Mouse (Mus musculus) urinary bladder, postnatal 36 days (tissue): ENCODE measurements around the gene Egfl8.

Experiments
- DNase-seq, 2 experiments: peaks; one replicate each; pipeline ENCODE4 v3.0.0; 2022; ENCODE audit warnings: low spot score in 2 of 2, mixed read lengths in 1 of 2

Gene Egfl8

DNA sequence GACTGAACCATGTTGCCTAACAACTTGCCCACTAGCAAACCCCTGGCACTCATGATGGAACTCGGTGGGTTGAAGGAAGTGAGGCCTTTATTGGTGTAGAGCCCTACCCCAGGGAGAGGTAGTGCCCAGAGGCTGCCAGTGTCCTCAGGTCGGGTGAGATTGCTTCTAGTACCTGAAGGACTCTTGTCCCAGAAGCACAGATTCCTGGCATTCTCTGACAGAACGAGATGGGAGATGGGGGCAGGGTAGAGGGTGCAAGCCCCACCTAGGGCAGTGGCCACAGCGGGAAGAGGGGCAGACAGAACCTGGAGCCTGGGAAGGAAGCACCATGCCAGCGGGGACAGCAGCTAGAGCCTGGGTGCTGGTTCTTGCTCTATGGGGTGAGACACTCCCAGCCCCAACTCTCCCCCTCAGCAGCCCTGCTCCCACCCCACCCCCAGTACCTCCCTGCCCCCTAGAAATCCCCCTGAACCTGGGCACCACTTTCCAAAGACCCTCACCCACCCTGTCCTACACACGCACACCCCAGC lies 18.1 kb downstream of the Egfl8 start, which contains the start of gene Ager:
TSS of gene Ager (plus strand) at position 297 of the 530 bp plus-strand sequence.
- no peak for DNase-seq

DNA sequence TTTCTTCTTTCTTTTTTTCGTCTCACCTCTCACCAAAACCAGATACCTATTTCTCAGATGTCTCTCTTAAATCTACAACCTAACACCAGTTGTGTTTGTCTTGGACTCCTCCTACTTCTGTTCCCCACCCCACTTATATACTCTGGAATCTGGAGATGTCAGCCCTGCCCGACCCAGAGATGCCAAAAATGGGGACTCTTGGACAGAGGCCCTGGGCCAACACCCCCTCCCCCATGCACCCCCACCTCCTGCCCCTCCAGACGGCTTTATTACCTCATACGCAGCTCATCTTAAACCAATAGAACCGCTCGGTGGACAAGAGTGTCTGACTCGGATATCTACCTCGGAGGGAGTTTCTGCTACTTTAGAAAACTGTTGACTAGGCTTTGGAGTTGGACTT lies 19.7 kb downstream of the Egfl8 start:
- no peak for DNase-seq

DNA sequence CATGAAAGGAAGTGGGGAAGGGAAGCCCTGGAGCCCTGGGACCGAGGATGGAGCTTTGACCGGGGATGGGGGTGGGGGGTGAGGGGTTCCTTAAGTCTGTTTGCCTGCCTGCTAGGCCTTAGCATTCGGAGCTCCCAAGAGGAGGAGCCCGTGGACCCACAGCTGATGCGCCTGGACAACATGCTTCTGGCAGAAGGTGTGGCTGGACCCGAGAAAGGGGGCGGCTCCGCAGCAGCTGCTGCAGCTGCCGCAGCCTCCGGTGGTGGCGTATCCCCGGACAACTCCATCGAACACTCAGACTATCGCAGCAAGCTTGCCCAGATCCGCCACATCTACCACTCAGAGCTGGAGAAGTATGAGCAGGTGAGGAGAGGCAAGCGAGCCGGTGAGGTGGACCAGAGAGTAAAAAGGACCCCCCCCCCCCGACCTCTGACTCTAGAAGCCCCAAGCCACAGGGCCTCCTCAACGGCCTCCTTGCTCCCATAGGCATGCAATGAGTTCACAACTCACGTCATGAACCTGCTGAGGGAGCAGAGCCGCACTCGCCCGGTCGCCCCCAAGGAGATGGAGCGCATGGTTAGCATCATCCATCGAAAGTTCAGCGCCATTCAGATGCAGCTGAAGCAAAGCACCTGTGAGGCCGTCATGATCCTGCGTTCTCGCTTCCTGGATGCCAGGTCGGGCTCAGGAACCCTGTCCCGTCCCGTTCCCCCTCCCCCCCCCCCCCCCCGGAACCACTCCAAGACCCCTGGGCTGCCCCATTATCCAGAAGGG lies 21.8 kb downstream of the Egfl8 start:
- no peak for DNase-seq

DNA sequence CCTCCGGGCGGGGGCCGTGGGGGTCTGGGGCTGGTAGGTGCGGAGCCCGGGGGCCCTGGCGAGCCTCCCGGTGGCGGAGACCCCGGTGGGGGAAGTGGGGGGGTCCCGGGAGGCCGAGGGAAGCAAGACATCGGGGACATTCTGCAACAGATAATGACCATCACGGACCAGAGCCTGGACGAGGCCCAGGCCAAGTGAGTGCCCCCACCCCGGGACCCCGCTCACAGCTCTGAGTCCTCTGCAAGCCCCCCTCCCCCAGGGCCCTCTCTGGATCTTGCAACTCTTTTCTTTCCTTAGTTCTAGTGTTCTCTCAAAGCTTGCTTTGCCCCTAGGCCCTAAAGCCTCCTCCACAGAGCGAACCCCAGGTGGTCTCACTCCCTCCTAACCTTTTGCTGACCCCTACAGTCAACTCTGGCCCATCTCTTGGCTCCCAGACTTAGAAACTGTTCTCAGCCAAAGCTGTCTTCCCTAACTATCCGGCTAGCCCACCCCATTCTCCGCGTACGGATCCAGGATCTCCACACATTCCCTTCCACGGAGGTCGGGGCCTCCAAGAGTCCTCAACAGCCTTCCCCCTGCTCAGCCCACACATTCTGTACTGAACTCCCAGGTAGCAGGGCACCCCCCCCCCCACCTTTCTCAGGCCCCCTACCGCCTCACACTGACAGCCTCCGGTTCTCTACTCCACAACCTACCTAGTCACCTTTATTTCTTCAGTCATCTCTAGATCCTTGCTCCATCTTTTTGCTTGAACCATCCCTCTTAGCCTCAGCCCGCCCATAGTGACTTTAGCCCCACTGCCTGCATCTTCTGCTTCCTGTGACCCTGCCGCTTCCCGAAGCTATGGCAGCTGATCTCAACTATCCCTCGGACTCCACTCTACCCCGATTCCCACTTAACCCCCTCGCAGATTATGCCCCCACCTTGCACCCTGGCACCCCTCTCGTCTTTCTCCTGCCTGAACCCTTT lies 22.9 kb downstream of the Egfl8 start:
- DNase-seq, result no peak

DNA sequence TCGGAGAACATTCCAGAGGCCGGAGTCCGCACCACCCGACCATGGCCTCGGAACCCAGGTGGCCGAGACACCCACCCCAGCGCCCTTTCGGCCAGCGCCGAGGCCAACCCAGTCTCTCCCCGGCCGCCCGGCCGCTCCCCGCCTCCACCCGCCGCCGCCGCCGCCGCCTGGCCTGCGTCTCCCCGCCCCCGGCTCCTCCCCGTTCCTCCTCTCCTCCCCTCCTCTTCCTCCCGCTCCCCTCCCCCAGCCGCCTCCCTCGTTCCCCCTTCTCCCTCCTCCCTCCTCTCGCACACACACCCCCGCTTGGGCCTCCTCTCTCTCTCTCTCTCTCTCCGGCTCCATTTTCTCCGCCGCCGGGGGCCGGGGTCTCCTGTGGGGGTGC lies 23.8 kb downstream of the Egfl8 start:
- DNase-seq, result peak; percentile 74 to 89

DNA sequence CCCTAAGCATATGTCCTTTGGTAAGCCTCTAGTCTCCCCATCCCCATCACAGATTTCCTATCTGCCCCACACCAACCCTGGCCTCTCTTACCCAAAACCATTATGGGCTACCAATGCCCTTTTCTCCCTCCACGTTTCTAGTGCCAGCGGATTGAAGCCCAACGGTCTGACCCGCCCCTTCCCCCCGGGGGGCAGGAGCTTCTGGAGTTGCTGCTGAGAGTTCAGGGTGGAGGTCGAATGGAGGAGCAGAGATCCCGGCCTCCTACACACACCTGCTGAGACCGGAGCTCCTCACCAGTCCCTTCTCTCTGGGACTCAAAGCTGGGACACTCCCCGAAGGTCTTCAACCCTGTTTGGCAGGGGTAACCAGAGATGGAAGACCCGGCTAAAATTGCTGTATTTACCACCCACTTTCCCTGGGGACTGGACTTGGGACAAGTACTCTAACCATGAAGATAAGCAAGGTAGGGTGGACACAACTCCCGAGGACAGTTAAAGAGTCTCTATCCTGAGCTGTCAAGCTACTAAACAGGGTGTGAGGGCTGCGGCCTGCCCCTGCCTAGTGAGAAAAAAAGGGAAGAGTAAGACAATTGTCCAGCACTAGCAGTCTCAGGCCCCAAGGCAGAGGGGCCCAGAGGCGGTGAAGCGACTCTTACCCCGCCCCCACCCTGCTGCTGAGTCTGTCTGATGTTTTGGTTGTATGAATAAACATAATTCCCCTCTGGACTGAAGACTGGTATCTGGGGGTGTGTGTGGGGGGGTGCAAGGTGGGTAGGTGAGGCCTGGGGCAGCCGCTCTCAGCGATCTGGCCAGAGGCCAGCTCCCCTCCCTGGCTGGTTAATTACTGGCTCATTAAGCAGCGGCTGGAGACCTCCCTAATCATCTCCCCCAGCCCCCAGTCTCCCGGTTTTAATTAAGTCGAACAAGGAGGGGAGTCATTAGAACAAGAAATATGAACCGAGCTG lies 24.5 kb downstream of the Egfl8 start, which contains the start of gene Pbx2:
TSS of gene Pbx2 (plus strand) at position 238 of the 965 bp plus-strand sequence.
- DNase-seq, result no peak

DNA sequence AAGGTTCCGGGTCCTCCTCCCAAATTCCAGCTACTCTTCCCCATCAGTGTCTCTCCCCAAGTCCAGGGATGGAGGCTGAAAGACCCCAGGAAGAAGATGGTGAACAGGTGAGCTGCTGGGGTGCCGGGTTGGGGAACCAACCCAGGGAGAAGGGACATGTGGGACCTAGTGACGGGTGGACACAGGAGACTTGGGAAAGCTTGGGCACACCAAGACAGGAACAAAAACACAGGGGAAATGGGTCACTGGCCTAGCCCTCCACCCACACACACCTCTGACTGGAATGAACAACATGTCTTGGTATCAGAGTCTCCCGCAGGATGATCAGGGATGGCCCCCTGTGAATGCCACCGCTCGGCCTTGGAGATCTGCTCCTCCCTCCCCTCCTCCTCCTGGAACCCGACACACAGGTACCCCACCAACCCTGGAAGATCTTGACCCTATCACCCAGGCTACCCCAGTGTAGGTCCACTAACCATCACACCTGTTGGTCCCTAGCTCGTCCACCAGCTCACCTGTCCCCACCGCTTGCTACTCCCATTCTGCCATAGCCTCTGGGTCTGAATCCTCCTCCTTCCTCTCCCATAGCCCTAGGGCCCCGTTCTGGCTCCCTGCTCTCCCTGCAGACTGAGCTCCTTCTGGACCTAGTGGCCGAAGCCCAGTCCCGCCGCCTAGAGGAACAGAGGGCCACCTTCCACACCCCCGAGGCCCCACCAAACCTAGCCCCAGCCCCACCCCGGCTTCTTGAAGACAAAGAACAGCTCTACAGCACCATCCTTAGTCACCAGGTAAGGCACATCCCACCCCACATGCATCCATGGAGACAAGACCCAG lies 25.4 kb downstream of the Egfl8 start:
- DNase-seq, result no peak

DNA sequence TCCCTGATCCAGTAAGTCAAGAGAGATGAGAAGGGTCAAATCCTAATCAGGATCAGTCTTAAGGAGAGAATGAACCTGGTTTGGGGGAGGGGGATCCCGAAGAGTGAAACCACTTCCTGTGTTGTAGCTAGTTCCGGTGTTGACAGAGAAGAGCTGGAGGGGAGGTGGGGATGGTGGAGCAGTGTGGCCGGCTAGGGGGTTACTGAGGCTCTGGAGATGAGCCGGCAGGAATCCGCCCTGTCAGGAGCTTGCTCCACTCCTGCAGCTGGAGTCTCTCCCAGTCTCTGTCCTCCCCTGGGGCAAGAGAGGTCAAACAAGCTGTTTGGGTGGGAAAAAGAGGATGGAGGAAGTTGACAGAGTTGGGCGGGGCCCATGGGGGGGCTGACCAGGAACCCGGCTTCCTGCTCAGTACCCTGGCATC lies 26.1 kb downstream of the Egfl8 start, which contains the start of gene Gpsm3:
TSS of gene Gpsm3 (plus strand) at position 126 of the 421 bp plus-strand sequence.
- peak in 1 of 2 experiments; percentile 67 for DNase-seq

DNA sequence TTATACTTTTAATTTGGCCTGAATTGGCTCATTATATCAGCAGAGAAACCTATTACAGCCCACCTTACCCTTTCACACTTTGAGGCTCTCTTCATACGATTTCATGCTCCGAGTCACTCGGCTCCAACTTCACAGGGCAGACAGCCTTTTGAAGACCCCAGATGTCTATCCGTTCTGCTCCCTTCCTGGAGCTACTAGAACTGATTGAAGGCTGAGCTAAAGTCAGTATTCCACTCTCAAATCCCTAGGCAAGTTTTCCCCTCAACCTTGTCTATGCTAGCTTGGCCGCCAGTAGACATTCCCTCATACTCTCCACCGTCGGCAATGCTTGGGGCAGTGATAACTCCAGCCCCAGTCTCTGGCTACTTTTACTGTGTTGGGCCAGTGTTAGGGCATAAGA lies 26.6 kb downstream of the Egfl8 start:
- no peak for DNase-seq

DNA sequence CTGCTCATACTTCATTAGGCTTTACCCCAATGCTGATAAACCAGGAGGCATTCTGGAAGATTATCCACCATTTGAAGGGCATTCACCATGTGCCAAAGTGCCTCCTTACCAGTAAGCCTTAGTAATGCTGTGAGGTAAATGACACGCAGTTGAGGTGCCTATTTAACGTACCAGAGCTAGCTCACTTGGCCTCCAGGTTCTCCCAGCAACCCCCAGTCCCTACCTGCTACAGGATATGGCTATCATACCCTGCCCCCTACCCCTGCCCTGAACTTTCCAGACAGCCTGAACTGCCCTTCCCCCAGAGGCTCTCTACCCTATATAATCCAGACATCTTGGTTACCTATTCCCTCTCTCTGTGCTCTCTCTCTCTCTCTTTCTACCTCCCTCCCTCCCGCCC lies 27.0 kb downstream of the Egfl8 start:
- no peak for DNase-seq

DNA sequence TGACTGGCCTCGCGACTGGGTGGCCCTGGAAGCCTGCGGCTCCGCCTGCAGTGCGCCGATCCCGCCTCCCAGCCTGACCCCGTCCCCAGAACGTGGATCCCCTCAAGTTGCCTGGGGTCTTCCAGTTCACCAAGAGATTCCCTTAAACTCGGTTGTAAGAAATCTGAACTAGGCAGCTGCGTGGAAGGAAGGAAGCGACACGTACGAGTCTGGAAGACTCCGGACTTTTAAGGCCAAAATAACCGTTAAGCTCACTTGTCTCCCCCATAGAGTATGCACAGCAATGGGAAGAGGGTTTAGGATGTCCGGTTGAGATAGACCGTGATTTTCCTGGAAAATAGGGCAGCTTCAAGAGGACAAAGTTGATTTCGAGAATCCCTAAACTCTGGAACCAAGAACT lies 28.0 kb downstream of the Egfl8 start:
- no peak for DNase-seq

DNA sequence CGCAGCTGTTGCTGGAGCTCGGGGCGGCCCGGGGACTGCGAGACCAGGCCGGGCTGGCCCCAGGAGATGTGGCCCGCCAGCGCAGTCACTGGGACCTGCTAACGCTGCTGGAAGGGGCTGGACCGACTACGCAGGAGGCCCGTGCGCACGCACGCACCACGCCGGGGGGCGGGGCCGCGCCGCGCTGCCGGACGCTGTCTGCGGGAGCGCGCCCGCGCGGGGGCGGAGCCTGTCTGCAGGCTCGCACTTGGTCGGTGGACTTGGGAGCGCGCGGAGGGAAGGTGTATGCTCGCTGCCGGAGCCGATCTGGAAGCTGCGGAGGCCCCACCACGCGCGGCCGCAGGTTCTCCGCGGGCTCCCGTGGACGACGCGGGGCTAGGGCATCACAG lies 28.4 kb downstream of the Egfl8 start:
- DNase-seq, result peak; percentile 95 to 99

DNA sequence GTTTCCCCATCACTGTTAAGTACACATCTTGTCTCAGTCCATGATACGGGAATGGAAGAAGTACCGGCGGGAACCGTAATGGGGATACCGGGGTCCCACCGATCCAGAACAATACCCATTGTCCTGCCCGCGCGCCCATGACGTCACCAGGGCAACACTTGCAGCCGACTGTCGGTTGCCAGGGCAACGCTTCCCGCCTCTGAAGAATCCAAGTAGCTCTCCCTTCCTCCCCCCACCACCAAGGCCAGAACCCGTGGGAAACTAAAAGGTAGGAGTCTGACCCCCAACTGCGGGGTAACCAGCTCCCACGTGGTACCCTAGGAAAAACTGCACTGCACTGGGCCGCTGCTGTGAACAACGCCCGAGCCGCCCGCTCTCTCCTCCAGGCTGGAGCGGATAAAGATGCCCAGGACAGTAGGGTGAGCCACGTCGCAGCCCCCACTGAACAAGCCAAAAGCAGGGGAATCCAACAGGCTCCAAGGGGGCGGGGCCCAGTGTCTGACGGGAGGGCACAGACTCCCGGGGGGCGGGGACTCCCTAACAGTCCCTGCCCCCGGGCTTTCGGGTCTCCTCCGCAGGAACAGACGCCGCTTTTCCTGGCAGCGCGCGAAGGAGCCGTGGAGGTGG lies 28.9 kb downstream of the Egfl8 start:
- peak in 1 of 2 experiments; percentile 72 for DNase-seq

DNA sequence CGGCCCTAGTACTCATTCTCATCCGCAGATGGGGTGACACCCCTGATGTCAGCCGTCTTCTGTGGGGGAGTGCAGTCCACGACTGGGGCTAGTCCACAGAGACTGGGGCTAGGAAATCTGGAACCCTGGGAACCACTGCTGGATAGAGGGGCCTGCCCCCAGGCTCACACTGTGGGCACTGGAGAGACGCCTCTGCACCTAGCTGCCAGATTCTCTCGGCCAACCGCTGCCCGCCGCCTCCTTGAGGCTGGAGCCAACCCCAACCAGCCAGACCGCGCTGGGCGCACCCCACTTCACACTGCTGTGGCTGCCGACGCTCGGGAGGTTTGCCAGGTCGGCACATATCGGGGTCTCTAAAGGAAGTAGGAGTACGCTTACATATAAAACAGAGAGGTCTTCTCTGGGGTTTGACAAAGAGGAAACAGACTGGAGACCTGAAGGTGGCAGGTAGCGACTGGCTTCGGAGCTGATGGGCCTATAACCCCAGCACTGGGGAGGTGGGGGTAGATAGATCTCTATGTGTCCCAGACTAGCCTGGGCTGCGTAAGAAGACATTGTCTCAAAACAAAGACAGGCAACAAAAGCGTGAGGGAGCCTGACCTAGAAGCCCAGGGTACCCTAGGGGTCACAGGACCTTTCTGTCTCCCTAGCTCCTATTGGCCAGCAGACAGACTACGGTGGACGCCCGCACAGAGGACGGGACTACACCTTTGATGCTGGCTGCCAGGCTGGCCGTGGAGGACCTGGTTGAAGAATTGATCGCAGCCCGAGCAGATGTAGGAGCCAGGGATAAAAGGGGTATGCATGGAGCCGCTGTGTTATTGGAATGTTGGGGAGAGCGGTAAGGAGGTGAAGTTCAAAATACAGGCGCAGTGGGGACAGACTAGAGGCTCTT lies 29.6 kb downstream of the Egfl8 start:
- DNase-seq, result no peak

DNA sequence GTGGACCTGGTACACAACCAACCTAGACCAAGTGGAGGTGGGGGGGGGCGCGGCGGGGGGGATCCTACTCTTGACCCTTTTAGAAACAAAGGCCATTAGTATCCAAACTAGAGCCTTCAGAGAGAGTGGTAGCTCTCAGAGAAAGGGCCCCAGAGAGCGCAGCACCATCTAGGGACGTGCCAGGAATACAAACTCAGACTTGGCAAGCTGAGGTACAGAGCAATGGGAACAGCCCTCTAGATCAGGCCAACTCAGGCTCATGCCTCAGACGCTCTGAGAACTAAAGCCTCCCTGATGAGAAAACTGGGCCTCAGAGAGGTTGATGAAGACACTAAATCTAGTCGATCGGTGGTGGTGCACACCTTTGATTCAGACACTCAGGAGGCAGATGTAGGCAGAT lies 30.6 kb downstream of the Egfl8 start:
- DNase-seq, result no peak

DNA sequence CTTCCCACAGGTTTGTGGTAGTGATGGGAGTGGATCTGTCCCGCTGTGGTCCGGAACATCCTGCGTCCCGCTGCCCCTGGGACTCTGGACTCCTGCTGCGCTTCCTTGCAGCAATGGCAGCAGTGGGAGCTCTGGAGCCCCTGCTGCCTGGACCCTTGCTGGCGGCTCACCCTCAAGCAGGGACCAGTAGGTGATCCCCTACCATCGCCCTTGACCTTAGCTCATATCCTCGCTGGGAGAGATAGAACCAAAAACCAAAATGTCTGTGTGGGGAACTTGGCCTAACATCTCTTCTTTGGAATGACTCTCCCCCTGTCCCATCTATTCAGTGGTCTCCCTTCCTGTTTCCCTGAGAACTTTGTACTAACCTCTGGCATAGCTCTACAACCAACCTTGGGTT lies 32.0 kb downstream of the Egfl8 start:
- no peak for DNase-seq

DNA sequence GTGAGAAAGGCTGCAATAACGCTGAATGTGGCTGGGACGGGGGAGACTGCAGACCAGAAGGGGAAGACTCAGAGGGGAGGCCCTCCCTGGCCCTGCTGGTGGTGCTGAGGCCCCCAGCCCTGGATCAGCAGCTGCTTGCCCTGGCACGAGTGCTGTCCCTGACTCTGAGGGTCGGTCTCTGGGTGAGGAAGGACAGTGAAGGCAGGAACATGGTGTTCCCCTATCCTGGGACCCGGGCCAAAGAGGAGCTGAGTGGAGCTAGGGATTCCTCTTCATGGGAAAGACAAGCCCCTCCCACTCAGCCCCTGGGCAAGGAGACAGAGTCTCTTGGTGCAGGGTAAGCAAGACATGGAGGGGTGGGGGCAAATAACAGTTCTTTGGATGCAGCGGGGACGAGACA lies 32.4 kb downstream of the Egfl8 start:
- DNase-seq, result no peak

DNA sequence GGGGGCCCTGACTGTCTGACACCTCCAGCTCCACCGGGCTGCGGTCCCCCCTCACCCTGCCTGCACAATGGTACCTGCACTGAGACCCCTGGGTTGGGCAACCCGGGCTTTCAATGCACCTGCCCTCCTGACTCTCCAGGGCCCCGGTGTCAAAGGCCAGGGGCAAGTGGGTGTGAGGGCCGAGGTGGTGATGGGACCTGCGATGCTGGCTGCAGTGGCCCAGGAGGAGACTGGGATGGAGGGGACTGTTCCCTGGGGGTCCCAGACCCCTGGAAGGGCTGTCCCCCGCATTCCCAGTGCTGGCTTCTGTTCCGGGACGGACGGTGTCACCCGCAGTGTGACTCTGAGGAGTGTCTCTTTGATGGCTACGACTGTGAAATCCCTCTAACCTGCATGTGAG lies 33.2 kb downstream of the Egfl8 start:
- DNase-seq, result no peak

DNA sequence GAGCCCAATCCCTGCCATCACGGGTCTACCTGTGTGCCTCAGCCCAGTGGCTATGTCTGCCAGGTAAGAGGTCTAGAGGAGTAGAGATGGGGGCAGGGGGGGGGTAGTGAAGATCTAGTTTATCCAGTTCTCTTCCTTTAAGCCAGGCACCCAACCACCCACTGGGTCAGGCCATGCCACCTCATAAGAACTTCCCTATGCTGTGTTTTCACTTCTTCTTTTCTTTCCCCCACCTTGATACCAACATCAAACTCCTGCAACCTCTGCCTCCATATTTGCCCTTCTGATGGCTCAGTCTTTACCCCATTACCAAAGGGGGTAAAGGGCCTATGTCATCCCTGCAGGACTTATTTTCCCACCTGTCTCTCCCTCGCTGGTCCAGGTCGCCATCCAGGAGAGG lies 37.7 kb downstream of the Egfl8 start:
- DNase-seq, result no peak
